Mouse (Mus musculus): ENCODE data around the gene Dennd5b. TPM values are rescaled to one million over a fixed set of nuclear protein-coding genes. Genes with fewer than 3 reads are reported as not detected.
A peak's percentile ranks its signal among the peaks of the same experiment; 100 is the strongest.

Dennd5b gene
- polyA plus RNA-seq, 1 experiment from 2014 or later: 11.0 TPM

DNA sequence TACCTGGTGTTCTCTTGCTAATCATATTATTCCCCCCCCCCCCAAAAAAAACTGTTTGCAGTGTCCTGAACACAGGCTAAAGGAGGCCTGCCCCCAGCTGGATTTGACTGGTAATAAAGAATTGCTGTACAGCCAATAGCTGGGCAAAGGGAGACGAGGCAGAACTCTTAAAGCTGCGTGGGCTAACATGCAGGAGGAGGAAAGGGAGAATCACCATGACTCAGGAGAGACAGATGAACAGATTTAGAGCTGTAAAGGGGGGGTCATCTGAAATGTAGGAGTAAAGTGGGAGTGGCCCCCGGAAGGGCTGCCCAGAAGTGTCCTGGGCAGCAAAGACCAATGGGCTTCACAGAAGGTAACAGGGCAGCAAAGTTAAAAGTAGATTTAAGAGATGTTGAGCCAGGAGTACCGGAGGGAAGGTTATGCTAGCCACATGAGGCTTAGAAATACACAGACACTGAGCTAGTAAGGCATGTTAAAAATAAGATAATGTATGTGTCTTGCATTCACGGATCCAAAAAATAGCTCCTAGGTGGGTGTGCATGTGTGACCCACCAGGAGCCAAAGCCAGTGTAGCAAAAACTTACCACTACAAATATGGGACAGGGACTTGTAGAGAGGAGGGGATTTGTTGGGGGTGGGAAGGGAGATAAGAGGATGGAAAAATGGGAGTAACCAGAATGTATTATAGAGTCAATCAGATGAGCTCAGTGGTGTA lies 40.7 kb downstream of the Dennd5b start:
- Histone ChIP-seq H3K9ac (ENCODE audit: low read depth, low read length) (no peak overlapping the region), H3K27ac (ENCODE audit: low read depth, low read length) (no peak overlapping the region), H3K4me3 (ENCODE audit: low read depth, low read length) (no peak overlapping the region), H3K4me1 (replicated peaks; ENCODE audit: control insufficient read depth, insufficient read depth, low read length) (no peaks in the 10 kb centered on the region), H3K36me3 (ENCODE audit: control insufficient read depth, insufficient read depth, low read length) (no peaks in the 10 kb centered on the region), H3K9me3 (ENCODE audit: control insufficient read depth, low read length) (no peaks in the 10 kb centered on the region), H3K27me3 (replicated peaks; ENCODE audit: control insufficient read depth, insufficient read depth, low read length) (no peaks in the 10 kb centered on the region), H3K4me2 (no peak overlapping the region)
- DNase-seq (ENCODE audit: low spot score) (no peak), ATAC-seq (replicated peaks; ENCODE audit: low FRiP score) (no peak)
- WGBS: 76% methylated on average over 5 of the region's 5 CpGs

DNA sequence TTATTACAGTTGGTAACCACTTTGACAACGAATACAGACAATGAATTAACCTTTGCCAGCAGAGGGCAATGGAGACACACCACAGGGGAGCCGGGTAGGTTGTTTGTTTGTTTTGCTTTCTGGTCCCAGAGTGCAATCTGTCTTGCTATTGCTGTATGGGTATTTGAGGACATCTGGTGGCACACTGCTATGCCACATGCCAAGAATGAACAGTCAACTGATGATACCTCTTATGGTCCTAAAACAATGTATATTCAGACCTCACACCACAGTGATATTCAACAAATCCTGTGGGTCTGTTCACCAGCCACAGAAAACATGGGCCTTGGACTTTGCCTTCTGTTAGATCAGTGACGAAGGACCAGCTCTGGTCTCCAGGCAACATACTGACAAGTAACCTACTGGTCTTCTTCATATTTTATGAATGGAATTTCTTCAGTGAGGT lies 43.5 kb downstream of the Dennd5b start:
- Histone ChIP-seq H3K27me3 (replicated peaks; ENCODE audit: control insufficient read depth, insufficient read depth, low read length) (no peaks in the 10 kb centered on the region), H3K27ac (ENCODE audit: low read depth, low read length) (no peak overlapping the region), H3K36me3 (ENCODE audit: control insufficient read depth, insufficient read depth, low read length) (no peaks in the 10 kb centered on the region), H3K9ac (ENCODE audit: low read depth, low read length) (no peak overlapping the region), H3K4me3 (ENCODE audit: low read depth, low read length) (no peak overlapping the region), H3K9me3 (ENCODE audit: control insufficient read depth, low read length) (no peaks in the 10 kb centered on the region), H3K4me2 (no peak overlapping the region), H3K4me1 (replicated peaks; ENCODE audit: control insufficient read depth, insufficient read depth, low read length) (no peaks in the 10 kb centered on the region)
- WGBS: 41% methylated on average over 3 of the region's 3 CpGs
- ATAC-seq (replicated peaks; ENCODE audit: low FRiP score) (0 out of 2 replicates have a peak, but pooled peaks have one; percentile 34), DNase-seq (ENCODE audit: low spot score) (no peak)

DNA sequence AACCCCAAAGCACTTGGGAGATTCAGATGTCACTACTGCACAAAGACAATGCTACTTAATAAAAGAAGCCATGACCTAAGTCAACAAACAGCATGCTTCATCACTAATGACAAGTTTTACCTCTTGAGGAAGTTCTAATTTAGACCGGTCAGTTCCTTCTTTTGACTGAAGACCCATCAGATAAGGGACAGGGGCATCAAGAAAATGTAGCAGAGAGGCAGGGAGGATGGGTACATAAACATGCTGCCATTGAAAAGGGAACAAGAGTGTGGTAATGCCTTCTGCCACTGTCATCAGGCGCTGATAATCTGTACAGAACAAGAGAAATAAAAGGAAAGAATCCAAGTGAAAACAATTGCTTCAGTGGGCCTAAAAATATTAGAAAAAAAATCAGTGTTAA lies 46.7 kb downstream of the Dennd5b start:
- H3K4me1 ChIP-seq (replicated peaks; ENCODE audit: control insufficient read depth, insufficient read depth, low read length): no peaks in the 10 kb centered on the region
- no peaks in the 10 kb centered on the region for H3K36me3 ChIP-seq (ENCODE audit: control insufficient read depth, insufficient read depth, low read length)
- DNase-seq (ENCODE audit: low spot score): no peak
- no peak for ATAC-seq (replicated peaks; ENCODE audit: low FRiP score)
- no peak overlapping the region for H3K27ac ChIP-seq (ENCODE audit: low read depth, low read length)
- no peak overlapping the region for H3K9ac ChIP-seq (ENCODE audit: low read depth, low read length)
- no peak overlapping the region for H3K4me2 ChIP-seq
- H3K27me3 ChIP-seq (replicated peaks; ENCODE audit: control insufficient read depth, insufficient read depth, low read length): no peaks in the 10 kb centered on the region
- 44% methylated on average over 2 of the region's 2 CpGs for WGBS
- H3K9me3 ChIP-seq (ENCODE audit: control insufficient read depth, low read length): no peaks in the 10 kb centered on the region
- H3K4me3 ChIP-seq (ENCODE audit: low read depth, low read length): no peak overlapping the region

DNA sequence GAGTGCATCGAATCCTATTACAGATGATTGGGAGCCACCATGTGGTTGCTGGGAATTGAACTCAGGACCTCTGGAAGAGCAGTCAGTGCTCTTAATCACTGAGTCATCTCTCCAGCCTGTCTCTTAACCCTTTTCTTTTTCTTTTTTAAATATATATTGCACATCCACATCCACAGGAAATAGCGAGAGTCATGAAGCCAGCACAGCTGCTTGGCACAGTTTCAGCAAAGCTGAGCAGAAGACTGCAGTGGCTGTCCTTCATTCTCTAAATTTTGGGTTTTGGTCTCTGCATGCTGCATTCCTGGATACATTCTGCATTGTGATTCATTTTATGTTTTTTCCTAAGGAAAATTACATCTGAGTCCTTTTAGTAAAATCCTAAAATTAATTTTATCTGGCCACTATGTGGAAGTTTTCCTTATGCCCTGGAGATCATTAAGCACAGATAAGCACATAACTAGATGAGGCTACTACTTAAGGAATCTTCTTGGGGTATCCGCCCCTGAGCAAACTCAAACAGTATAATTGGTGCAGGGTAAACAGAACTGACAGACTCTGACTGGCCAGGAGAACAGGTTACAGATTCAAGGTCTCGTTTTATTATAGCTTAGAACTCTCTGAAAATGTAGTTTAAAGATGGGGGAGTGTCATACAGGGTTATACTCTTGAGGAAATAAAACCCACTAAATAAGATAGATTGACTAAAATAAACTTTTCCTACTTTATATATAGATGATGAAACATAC lies 50.3 kb downstream of the Dennd5b start:
- DNase-seq (ENCODE audit: low spot score) (no peak), ATAC-seq (replicated peaks; ENCODE audit: low FRiP score) (no peak)
- Histone ChIP-seq H3K4me3 (ENCODE audit: low read depth, low read length) (no peak overlapping the region), H3K27ac (ENCODE audit: low read depth, low read length) (no peak overlapping the region), H3K9me3 (ENCODE audit: control insufficient read depth, low read length) (no peaks in the 10 kb centered on the region), H3K27me3 (replicated peaks; ENCODE audit: control insufficient read depth, insufficient read depth, low read length) (no peaks in the 10 kb centered on the region), H3K9ac (ENCODE audit: low read depth, low read length) (no peak overlapping the region), H3K36me3 (ENCODE audit: control insufficient read depth, insufficient read depth, low read length) (no peaks in the 10 kb centered on the region), H3K4me1 (replicated peaks; ENCODE audit: control insufficient read depth, insufficient read depth, low read length) (no peaks in the 10 kb centered on the region), H3K4me2 (no peak overlapping the region)
- WGBS: 67% methylated on average over 4 of the region's 4 CpGs

DNA sequence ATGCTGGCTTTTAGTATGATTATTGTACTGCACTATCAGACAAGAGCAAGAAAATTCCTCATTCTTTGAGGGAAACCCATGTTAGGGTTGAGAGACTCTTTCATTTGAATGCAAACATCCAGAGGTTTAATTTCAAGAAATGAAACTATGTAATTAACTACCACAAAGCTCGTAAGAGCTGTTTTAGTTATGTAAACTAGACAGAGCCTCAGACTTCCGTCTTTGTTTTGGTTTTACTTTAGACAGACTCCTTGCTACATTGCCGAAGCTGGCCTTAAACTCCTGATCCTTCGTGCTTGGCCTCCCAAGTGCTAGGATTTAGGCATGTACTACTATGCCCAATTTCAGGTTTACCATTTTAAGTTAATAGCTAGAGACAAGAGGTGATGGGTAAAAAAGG lies 61.4 kb downstream of the Dennd5b start:
- no peak overlapping the region for H3K9ac ChIP-seq (ENCODE audit: low read depth, low read length)
- DNase-seq (ENCODE audit: low spot score) (no peak), ATAC-seq (replicated peaks; ENCODE audit: low FRiP score) (no peak)
- 80% methylated on average over 4 of the region's 4 CpGs for whole genome bisulfite sequencing
- no peaks in the 10 kb centered on the region for H3K27me3 ChIP-seq (replicated peaks; ENCODE audit: control insufficient read depth, insufficient read depth, low read length)
- no peaks in the 10 kb centered on the region for H3K36me3 ChIP-seq (ENCODE audit: control insufficient read depth, insufficient read depth, low read length)
- H3K27ac ChIP-seq (ENCODE audit: low read depth, low read length): no peak overlapping the region
- H3K4me3 ChIP-seq (ENCODE audit: low read depth, low read length): no peak overlapping the region
- H3K4me2 ChIP-seq: no peak overlapping the region
- H3K4me1 ChIP-seq (replicated peaks; ENCODE audit: control insufficient read depth, insufficient read depth, low read length): no peaks in the 10 kb centered on the region
- H3K9me3 ChIP-seq (ENCODE audit: control insufficient read depth, low read length): no peaks in the 10 kb centered on the region

DNA sequence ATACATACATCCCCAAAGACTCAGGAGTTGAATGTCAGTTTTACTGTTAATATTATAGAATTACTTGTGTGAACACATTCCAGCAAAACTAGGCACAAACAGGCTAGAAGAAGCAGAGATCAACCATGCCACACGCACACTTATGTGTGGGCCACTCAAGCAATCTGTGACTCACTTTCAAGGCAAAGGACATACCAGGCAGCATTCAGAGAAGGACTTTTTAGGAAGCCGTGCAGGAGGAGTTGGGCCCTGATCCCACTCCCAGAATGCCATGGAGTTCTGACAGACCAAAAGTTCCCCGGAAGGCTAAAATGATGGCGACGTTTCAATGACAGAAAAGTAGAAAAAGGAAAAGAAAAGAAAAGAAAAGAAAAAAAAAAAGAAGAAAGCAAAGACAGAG lies 69.3 kb downstream of the Dennd5b start:
- no peak overlapping the region for H3K9ac ChIP-seq (ENCODE audit: low read depth, low read length)
- ATAC-seq (replicated peaks; ENCODE audit: low FRiP score): no peak
- H3K9me3 ChIP-seq (ENCODE audit: control insufficient read depth, low read length): no peaks in the 10 kb centered on the region
- no peaks in the 10 kb centered on the region for H3K27me3 ChIP-seq (replicated peaks; ENCODE audit: control insufficient read depth, insufficient read depth, low read length)
- no peak overlapping the region for H3K27ac ChIP-seq (ENCODE audit: low read depth, low read length)
- H3K36me3 ChIP-seq (ENCODE audit: control insufficient read depth, insufficient read depth, low read length): no peaks in the 10 kb centered on the region
- WGBS: 88% methylated on average over 5 of the region's 5 CpGs
- DNase-seq (ENCODE audit: low spot score): no peak
- no peak overlapping the region for H3K4me3 ChIP-seq (ENCODE audit: low read depth, low read length)
- no peak overlapping the region for H3K4me2 ChIP-seq
- no peaks in the 10 kb centered on the region for H3K4me1 ChIP-seq (replicated peaks; ENCODE audit: control insufficient read depth, insufficient read depth, low read length)

DNA sequence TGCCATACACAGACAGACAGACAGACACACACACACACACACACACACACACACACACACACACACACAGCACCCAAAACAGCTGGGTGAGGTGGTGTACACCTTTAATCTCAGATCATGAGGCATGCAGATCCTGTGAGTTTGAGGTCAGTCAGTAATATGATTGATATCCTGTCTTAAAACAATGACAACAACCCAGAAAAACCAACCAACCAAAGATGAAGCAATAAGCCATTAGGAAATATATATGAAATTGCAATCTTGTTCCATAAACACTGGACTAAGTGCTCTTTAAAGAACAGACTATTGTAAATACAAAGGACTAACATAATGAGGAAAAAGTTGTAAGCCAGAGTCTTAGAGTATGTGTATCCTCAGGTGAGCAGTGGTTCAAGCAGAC lies 70.1 kb downstream of the Dennd5b start:
- ATAC-seq (replicated peaks; ENCODE audit: low FRiP score) (no peak), DNase-seq (ENCODE audit: low spot score) (no peak)
- Histone ChIP-seq H3K27ac (ENCODE audit: low read depth, low read length) (no peak overlapping the region), H3K36me3 (ENCODE audit: control insufficient read depth, insufficient read depth, low read length) (no peaks in the 10 kb centered on the region), H3K4me3 (ENCODE audit: low read depth, low read length) (no peak overlapping the region), H3K9ac (ENCODE audit: low read depth, low read length) (no peak overlapping the region), H3K27me3 (replicated peaks; ENCODE audit: control insufficient read depth, insufficient read depth, low read length) (no peaks in the 10 kb centered on the region), H3K9me3 (ENCODE audit: control insufficient read depth, low read length) (no peaks in the 10 kb centered on the region), H3K4me2 (no peak overlapping the region), H3K4me1 (replicated peaks; ENCODE audit: control insufficient read depth, insufficient read depth, low read length) (no peaks in the 10 kb centered on the region)

DNA sequence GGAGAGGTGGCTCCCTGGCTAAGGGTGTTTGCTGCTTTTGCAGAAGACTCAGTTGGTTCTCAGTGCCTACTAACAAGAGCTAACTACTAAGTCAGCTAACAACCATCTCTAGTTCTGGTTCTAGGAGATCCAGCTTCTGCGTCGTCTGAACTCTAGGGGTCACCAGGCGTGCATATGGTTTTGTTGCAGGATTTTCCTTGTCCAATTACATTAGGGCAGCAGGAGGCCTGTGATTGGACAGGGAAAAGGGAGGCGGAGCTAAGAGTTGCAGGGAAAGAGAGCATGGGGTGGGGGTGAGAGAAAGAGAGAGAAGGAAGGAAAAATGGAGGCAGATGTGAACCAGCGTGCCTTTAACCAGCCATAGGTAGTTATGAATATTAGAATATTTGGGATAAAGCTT lies 83.0 kb downstream of the Dennd5b start:
- Histone ChIP-seq H3K4me1 (replicated peaks; ENCODE audit: control insufficient read depth, insufficient read depth, low read length) (no peaks in the 10 kb centered on the region), H3K36me3 (ENCODE audit: control insufficient read depth, insufficient read depth, low read length) (peaks cover 5% of the 10 kb centered on the region; the same call in 1 of the 2 replicates), H3K9ac (ENCODE audit: low read depth, low read length) (no peak overlapping the region), H3K9me3 (ENCODE audit: control insufficient read depth, low read length) (no peaks in the 10 kb centered on the region), H3K27ac (ENCODE audit: low read depth, low read length) (no peak overlapping the region), H3K4me2 (no peak overlapping the region), H3K27me3 (replicated peaks; ENCODE audit: control insufficient read depth, insufficient read depth, low read length) (no peaks in the 10 kb centered on the region), H3K4me3 (ENCODE audit: low read depth, low read length) (no peak overlapping the region)
- no peak for ATAC-seq (replicated peaks; ENCODE audit: low FRiP score)
- DNase-seq (ENCODE audit: low spot score): no peak
- 77% methylated on average over 5 of the region's 5 CpGs for WGBS

DNA sequence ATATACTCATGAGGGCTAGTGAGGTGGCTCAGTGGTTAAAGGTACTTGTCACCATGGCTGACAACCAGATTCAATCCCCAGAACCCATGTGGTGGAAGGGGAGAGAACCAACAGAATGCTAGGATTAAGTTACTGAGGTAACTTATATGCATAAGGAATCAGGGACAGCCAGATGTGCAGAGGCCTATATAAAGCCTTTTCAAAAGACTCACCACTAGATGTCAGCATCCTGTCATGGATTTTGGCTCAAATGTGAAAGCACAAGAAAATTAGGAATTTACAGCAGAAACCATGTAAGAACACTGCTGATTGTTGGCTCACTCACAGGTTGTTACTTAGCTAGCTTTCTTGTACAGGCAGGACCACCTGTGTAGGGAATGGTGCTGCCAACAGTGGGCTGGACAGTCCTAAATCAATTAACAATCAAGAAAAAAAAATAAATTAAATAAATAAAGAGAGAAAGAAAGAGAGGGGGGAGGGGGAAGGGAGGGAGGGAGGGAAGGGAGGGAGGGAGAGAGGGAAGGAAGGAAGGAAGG lies 90.6 kb downstream of the Dennd5b start:
- Histone ChIP-seq H3K4me2 (no peak overlapping the region), H3K9ac (ENCODE audit: low read depth, low read length) (no peak overlapping the region), H3K36me3 (ENCODE audit: control insufficient read depth, insufficient read depth, low read length) (peaks cover 4% of the 10 kb centered on the region; the same call in 1 of the 2 replicates), H3K27me3 (replicated peaks; ENCODE audit: control insufficient read depth, insufficient read depth, low read length) (no peaks in the 10 kb centered on the region), H3K4me1 (replicated peaks; ENCODE audit: control insufficient read depth, insufficient read depth, low read length) (no peaks in the 10 kb centered on the region), H3K4me3 (ENCODE audit: low read depth, low read length) (no peak overlapping the region), H3K27ac (ENCODE audit: low read depth, low read length) (no peak overlapping the region), H3K9me3 (ENCODE audit: control insufficient read depth, low read length) (no peaks in the 10 kb centered on the region)
- ATAC-seq (replicated peaks; ENCODE audit: low FRiP score) (no peak), DNase-seq (ENCODE audit: low spot score) (no peak)

Data from liver, embryonic 11.5 days (tissue).